Mouse (Mus musculus) erythroblast, embryonic 14.5 days (primary cell): ENCODE results near the gene Sphk1. TPM values are rescaled to one million over a fixed set of nuclear protein-coding genes. Genes with fewer than 3 reads are reported as not detected.

ENCODE experiments used
- H3K27me3 ChIP-seq: 2 replicates; pipeline ENCODE4 v1.6.1; 2012; ENCODE audit warnings: inconsistent platforms; ENCODE audit not compliant: control insufficient read depth
- H3K36me3 ChIP-seq: 2 replicates; pipeline ENCODE4 v1.6.1; 2012; ENCODE audit warnings: mild to moderate bottlenecking, inconsistent platforms; ENCODE audit not compliant: control insufficient read depth
- H3K4me1 ChIP-seq: 2 replicates; pipeline ENCODE4 v1.6.1; 2012; ENCODE audit warnings: inconsistent platforms; ENCODE audit not compliant: control insufficient read depth
- H3K4me3 ChIP-seq: replicated peaks from 2 replicates; pipeline ENCODE3; 2012; ENCODE audit warnings: moderate library complexity, mild to moderate bottlenecking, inconsistent platforms
- H3K9me3 ChIP-seq: 2 replicates; pipeline ENCODE4 v1.6.1; 2012; ENCODE audit warnings: low read length, inconsistent platforms, mixed read lengths; ENCODE audit not compliant: control insufficient read depth
- GATA1 ChIP-seq: IDR thresholded peaks from 2 replicates; pipeline ENCODE4 v1.6.1; 2012; ENCODE audit warnings: low read length, inconsistent platforms, mixed read lengths
- TAL1 ChIP-seq: IDR thresholded peaks from 3 replicates; pipeline ENCODE4 v1.6.1; 2012; ENCODE audit warnings: low read length, inconsistent platforms, mixed read lengths
- polyA plus RNA-seq: library from polyadenylated mRNA; stranded (reverse); fragments of >175 nt; gene quantifications from 2 replicates; pipeline ENCODE4 v1.2.3, GENCODE M21; 2012

Sphk1 gene
- polyA plus RNA-seq, 1 experiment = 13.6 TPM

DNA sequence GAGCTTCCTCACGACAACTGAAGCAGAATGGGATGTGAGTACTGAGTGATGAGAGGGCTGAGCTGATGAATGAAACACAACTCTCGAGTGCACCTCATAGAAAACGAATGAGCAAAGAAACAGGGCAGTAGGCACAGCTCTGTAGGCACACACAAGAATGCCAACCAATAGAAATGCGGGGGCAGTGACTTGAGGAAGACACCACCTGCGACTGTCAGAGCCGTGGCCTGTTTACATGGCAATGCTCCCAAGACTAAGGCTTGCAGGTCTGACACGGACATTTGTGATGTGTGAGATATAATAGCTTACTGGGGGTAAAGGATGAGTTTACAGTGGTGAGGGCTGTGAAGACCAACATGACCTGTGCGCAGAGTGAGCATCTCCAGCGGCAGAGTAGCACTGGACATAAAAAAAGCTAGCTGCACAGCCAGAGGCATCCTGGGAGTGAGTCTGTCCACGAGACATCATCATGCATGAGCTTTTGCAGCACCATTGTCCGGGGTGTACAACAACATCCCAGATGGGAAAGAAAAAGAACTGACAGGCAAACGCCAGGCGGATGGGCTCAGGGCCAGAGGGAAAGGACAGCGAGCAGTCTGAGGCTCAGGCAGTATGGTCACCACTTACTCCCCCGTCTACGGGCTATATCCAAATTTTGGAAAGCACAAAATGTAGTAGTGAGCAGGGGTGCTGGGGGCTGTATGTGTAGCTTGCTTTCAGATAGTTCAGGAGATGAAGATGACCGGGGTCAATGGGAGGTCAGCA, 16.8 kb downstream of the Sphk1 start:
- no peaks in the 10 kb centered on the region for H3K9me3 ChIP-seq
- peaks cover 96% of the 10 kb centered on the region for H3K36me3 ChIP-seq
- H3K4me3 ChIP-seq = no peak overlapping the region
- peaks cover 79% of the 10 kb centered on the region for H3K4me1 ChIP-seq
- H3K27me3 ChIP-seq = no peaks in the 10 kb centered on the region
- no peak for TF ChIP-seq GATA1

GRCm38 (mm10) chr11:116548780-116549179, 18.1 kb downstream of the Sphk1 start:
- H3K36me3 ChIP-seq = peaks cover 96% of the 10 kb centered on the region
- peak overlapping the region; percentile 52 for H3K4me3 ChIP-seq
- H3K9me3 ChIP-seq = no peaks in the 10 kb centered on the region
- TF ChIP-seq GATA1 (no peak), TAL1 (no peak)
- no peaks in the 10 kb centered on the region for H3K27me3 ChIP-seq
- peaks cover 82% of the 10 kb centered on the region for H3K4me1 ChIP-seq

GRCm38 (mm10) chr11:116549273-116550038, 18.7 kb downstream of the Sphk1 start:
- Histone ChIP-seq H3K27me3 (no peaks in the 10 kb centered on the region), H3K36me3 (peaks cover 96% of the 10 kb centered on the region), H3K9me3 (no peaks in the 10 kb centered on the region), H3K4me1 (peaks cover 89% of the 10 kb centered on the region), H3K4me3 (peak overlapping the region; percentile 52)
- peak; percentile 94 for TF ChIP-seq TAL1
- peak; percentile 90 for TF ChIP-seq GATA1

DNA sequence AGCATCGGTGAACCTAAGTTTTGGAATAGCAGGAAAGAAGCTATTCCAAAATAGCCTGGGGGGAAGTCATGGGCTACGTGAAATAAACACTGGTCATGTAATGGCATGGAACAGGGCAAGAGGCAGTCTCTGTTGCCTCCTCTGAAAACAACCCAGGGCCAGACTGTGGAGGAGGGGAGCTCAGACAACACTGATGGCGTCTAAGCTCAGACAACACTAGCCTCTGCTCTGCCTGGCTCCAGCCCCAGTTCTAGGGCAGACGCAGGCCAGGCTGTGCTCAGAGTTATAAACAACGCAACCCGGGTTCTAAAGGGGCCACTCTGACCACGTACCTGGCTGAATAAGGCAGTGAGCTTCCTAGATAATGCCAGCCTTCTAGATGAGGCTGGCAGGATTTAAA, 20.0 kb downstream of the Sphk1 start:
- peak overlapping the region; percentile 14 for H3K4me3 ChIP-seq
- peaks cover 100% of the 10 kb centered on the region for H3K4me1 ChIP-seq
- peaks cover 89% of the 10 kb centered on the region for H3K36me3 ChIP-seq

DNA sequence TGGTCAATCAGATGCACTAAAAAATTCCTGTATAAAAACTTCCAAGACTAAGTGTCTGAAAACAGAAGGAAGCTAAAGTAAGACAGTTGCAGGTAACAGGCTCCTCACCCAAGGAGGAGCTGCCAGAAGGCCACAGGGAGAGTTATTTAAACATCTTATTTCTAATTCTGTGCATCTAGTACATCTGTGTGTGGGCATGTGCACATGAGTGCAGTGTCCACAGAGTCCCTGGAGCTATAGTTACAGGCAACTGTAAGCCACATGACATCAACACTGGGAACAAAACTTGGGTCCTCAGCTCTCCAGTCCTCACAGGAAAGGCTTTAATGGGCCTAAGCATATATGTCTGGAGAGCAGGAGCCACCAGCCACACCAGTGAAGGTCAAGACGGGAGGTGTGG, 21.5 kb downstream of the Sphk1 start:
- Histone ChIP-seq H3K27me3 (no peaks in the 10 kb centered on the region), H3K4me3 (no peak overlapping the region), H3K36me3 (peaks cover 81% of the 10 kb centered on the region), H3K9me3 (no peaks in the 10 kb centered on the region), H3K4me1 (peaks cover 94% of the 10 kb centered on the region)
- TF ChIP-seq TAL1 (no peak), GATA1 (no peak)

More for the DNA sequence above, 20.0 kb downstream of the Sphk1 start:
- no peak for TF ChIP-seq TAL1
- no peak for TF ChIP-seq GATA1
- no peaks in the 10 kb centered on the region for H3K9me3 ChIP-seq
- no peaks in the 10 kb centered on the region for H3K27me3 ChIP-seq

DNA sequence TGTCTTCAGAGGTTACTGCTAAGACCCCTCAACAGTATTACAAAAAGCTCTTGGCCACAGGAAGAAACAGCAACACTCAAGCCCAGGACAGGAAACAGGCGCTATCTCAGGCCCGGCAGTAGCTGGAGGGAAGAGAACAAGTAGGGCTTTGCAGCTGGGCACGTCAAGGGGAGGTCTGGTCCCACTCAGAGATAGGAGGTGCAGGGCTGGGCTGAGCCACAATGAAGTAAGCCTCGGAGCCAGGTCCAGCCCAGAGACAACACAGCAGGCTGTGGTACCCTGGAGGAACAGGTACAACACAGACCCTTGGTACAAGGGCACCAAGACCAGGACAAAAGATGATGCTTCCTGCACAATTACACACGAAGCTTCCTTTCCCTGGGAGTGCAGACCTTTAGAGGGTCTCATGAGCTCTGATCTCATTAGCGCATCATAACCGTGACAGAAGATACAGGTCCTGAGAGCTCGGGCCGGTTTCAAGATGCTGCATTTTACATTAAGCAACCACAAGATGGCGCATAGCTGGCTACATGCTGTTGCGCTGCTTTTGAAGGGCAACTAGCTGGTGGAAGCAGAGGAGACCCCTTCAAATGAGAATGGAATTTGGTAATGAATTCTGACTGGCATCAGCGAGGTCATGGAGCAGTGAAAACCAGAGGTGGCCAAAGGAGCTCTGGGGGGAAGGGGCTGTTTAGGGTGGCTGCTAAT, 23.6 kb downstream of the Sphk1 start:
- TF ChIP-seq GATA1 (no peak), TAL1 (no peak)
- no peaks in the 10 kb centered on the region for H3K9me3 ChIP-seq
- no peaks in the 10 kb centered on the region for H3K27me3 ChIP-seq
- no peak overlapping the region for H3K4me3 ChIP-seq
- peaks cover 73% of the 10 kb centered on the region for H3K36me3 ChIP-seq
- H3K4me1 ChIP-seq = peaks cover 89% of the 10 kb centered on the region

GRCm38 (mm10) chr11:116555572-116555971, 24.8 kb downstream of the Sphk1 start:
- no peaks in the 10 kb centered on the region for H3K27me3 ChIP-seq
- H3K4me3 ChIP-seq = no peak overlapping the region
- H3K36me3 ChIP-seq = peaks cover 69% of the 10 kb centered on the region
- peaks cover 82% of the 10 kb centered on the region for H3K4me1 ChIP-seq
- TF ChIP-seq GATA1 = no peak
- no peak for TF ChIP-seq TAL1
- H3K9me3 ChIP-seq = no peaks in the 10 kb centered on the region

GRCm38 (mm10) chr11:116556308-116556707, 25.6 kb downstream of the Sphk1 start:
- no peaks in the 10 kb centered on the region for H3K9me3 ChIP-seq
- no peak overlapping the region for H3K4me3 ChIP-seq
- H3K36me3 ChIP-seq = peaks cover 69% of the 10 kb centered on the region
- no peaks in the 10 kb centered on the region for H3K27me3 ChIP-seq
- peaks cover 80% of the 10 kb centered on the region for H3K4me1 ChIP-seq
- TF ChIP-seq TAL1 (no peak), GATA1 (no peak)
